Mouse (Mus musculus) liver, embryonic 14 days (tissue): ENCODE results near the gene Sntb2. TPM values are rescaled to one million over a fixed set of nuclear protein-coding genes. Genes with fewer than 3 reads are reported as not detected.

ENCODE experiments used
- polyA plus RNA-seq: library from polyadenylated mRNA; depleted of rRNA; stranded (reverse); fragments of >200 nt; gene quantifications from 2 replicates; pipeline ENCODE4 v1.2.3, GENCODE M21; 2012; rRNA removed

Sntb2 gene
- polyA plus RNA-seq = 0.68 and 0.74 TPM in 2 replicates

DNA sequence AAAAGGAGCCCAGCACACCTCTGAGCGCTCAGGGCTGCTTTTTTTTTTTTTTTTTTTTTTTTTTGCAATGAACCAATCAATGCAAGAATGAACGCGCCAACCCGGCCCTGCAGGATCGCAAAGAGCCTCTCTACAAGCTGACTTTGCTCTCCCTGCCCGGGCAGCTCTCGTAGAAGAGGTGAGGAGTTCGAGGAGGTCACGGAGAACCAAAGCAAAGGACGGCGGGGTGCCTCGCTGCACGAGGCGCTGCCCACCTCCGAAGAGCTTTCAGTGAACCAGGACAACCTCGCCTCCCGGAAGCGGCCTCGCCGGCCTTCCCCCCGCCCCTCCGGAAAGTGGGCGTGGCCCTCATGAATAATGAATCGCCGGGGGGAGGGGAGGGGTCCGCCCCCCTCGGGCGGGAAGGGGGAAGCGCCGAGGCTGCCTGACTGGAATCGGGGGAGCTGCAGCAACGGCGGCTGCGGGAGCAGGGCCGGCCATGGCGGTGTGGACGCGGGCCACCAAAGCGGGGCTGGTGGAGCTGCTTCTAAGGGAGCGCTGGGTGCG is at the start of gene Sntb2:
Gene Sntb2, plus strand, starts transcription at position 427 of the 546 bp plus-strand sequence.

GRCm38 (mm10) chr8:106893481-106894156 is 41.9 kb upstream of the Sntb2 start, which contains the start of gene Utp4:
TSS of gene Utp4 (plus strand) at chr8:106893636.

GRCm38 (mm10) chr8:107030650-107031576 is 95.4 kb downstream of the Sntb2 start, which contains the start of gene Vps4a:
TSS of gene Vps4a (plus strand) at chr8:107031222.

GRCm38 (mm10) chr8:107048061-107048941 is 112.8 kb downstream of the Sntb2 start, which contains the start of gene Pdf:
TSS of gene Pdf (minus strand) at chr8:107048614.

GRCm38 (mm10) chr8:107056076-107056972 is 120.8 kb downstream of the Sntb2 start, which contains the start of the genes Cog8 and Nip7:
TSS of gene Cog8 (minus strand) at chr8:107056689.
TSS of gene Nip7 (plus strand) at chr8:107056877.

DNA sequence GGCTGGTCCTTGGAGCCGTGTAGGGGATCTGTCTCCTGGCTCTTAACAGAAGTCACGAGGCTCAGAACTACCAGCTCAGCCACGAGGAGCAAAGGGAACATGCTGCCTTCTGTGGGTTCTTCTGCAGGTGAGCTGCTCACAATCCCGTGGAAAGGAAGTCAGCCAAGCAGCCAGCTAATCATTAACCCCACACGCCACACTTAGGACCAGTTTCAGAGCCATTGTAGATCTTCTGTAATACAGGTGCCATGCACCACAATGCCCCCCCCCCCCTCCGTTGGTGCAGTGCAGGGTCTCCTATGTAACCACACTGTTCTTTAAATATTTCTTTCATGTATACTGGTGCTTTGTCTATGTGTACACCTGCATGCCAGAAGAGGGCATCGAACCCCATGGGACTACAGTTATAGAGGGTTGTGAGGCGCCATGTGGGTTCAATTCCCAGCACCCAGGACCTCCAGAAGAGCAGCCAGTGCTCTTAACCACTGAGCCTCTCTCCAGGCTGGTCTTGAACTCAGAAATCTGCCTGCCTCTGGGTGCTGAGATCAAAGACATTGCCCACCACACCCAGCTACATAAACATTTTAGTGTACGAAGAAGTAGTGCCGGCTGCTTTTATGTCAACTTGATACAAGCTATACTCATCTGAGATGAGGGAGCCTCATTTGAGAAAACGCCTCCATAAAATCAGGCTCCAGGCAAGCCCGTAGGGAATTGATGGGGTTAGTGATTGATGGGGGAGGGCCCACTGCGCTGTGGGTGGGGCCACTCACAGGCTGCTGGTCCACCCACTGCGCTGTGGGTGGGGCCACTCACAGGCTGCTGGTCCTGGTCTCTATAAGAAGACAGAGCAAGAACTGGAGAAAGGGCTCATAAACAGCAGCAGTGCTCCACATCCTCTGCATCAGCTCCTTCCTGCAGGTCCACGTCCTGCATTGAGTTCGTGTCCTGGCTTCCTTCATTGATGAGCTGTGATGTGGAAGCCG is 130.3 kb downstream of the Sntb2 start, which contains the start of gene Tmed6:
Gene Tmed6, minus strand, starts transcription at position 134 of the 986 bp plus-strand sequence.

Other genes with a start within 250 kb of the Sntb2 start
- gene Has3, start 65.5 kb upstream of the Sntb2 start, polyA plus RNA-seq = 0.03 and 0.07 TPM in 2 replicates
- 23.5 and 30.2 TPM in 2 replicates for gene Utp4, start 42.1 kb upstream of the Sntb2 start, polyA plus RNA-seq
- 13.1 and 13.6 TPM in 2 replicates for gene Vps4a, start 95.5 kb downstream of the Sntb2 start, polyA plus RNA-seq
- 9.3 and 11.9 TPM in 2 replicates for gene Pdf, start 112.9 kb downstream of the Sntb2 start, polyA plus RNA-seq
- gene Cog8, start 120.9 kb downstream of the Sntb2 start, polyA plus RNA-seq = 12.4 and 15.1 TPM in 2 replicates
- 27.4 and 30.8 TPM in 2 replicates for gene Nip7, start 121.1 kb downstream of the Sntb2 start, polyA plus RNA-seq
- 0.98 and 1.3 TPM in 2 replicates for gene Tmed6, start 129.9 kb downstream of the Sntb2 start, polyA plus RNA-seq
- gene Terf2, start 160.8 kb downstream of the Sntb2 start, polyA plus RNA-seq = 8.4 and 9.6 TPM in 2 replicates
- 21.7 and 23.9 TPM in 2 replicates for gene Cyb5b, start 214.9 kb downstream of the Sntb2 start, polyA plus RNA-seq